Mouse (Mus musculus) heart, adult 2 months (tissue): Measurements from ENCODE around the gene Gm20388.

Experiments
- CTCF ChIP-seq: fragments of 200-600 bp; IDR thresholded peaks from 2 replicates; pipeline ENCODE4 v1.8.1; 2022; ENCODE audit warnings: antibody characterized with exemption, mild to moderate bottlenecking, moderate library complexity
- EP300 ChIP-seq: fragments of 200-500 bp; IDR thresholded peaks from 2 replicates; pipeline ENCODE4 v1.6.1; 2011; ENCODE audit warnings: low read depth, low read length, control low read depth; ENCODE audit not compliant: insufficient read depth
- POLR2A ChIP-seq: fragments of 200-500 bp; IDR thresholded peaks from 2 replicates; pipeline ENCODE4 v1.6.1; 2011; ENCODE audit warnings: mild to moderate bottlenecking, low read depth, low read length, control low read depth; ENCODE audit not compliant: insufficient read depth

GRCm38 (mm10) chr8:121030496-121031040, 1119.9 kb downstream of the Gm20388 start:
- no peak for TF ChIP-seq CTCF
- no peak for TF ChIP-seq POLR2A
- TF ChIP-seq EP300, result no peak
